Mouse (Mus musculus): Measurements from ENCODE around the gene Gpr135. TPM values are rescaled to one million over a fixed set of nuclear protein-coding genes. Genes with fewer than 3 reads are reported as not detected.

Gpr135 gene
- polyA plus RNA-seq, 1 experiment from 2014 or later, result 0.43 TPM

DNA sequence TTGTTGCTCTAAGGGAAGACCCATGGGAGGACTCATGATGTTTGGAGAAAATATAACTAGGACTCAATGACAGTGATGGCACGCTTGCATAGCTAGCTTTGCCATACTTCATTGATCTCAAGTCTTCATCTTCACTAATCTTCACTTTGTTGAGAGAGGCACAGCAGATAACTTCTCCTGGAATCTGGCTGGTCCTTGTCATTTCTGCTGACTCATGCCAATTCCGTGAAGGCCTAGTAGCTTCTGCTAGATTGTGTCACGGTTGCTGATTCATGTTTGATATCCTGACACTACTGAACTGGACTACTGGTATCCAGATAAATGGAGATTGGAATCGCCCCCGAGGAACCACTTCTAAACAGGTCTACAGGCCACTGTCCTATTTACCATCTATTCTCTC, 47.4 kb downstream of the Gpr135 start:
- Histone ChIP-seq H3K36me3 (no peaks in the 10 kb centered on the region), H3K4me1 (peaks cover 36% of the 10 kb centered on the region), H3K27ac (replicated peaks) (0 out of 2 replicates have a peak overlapping the region, but pooled peaks have one; percentile 32), H3K9me3 (peaks cover 8% of the 10 kb centered on the region), H3K9ac (no peak overlapping the region), H3K4me3 (no peak overlapping the region), H3K4me2 (no peak overlapping the region), H3K27me3 (replicated peaks) (no peaks in the 10 kb centered on the region)
- no peak for ATAC-seq (ENCODE audit: extremely low read depth, insufficient number of reproducible peaks, low FRiP score, low TSS enrichment)
- 93% methylated on average over 5 of the region's 5 CpGs for WGBS

DNA sequence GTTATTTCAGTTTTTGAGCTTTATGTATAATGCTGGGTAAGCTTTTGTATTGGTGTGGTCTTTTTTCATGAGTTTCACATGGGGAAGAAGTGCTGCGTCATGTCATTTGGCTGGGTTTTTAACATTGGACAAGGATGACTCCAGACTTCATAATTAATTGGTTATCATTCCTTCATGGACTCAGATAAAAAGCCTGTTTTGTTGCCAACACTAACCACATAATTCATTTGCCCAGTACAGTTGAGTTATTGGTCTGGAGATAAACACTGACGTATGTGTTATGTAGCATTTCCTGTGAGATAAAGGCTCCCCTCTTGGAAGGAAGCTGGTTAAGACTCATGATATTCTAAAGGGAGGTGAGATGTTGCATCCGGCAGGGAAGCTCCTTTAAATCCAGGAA, 48.1 kb downstream of the Gpr135 start:
- WGBS, result 62% methylated on average over 3 of the region's 3 CpGs
- Histone ChIP-seq H3K4me3 (no peak overlapping the region), H3K9ac (no peak overlapping the region), H3K4me1 (peaks cover 41% of the 10 kb centered on the region), H3K27me3 (replicated peaks) (no peaks in the 10 kb centered on the region), H3K27ac (replicated peaks) (0 out of 2 replicates have a peak overlapping the region, but pooled peaks have one; percentile 32), H3K9me3 (peaks cover 8% of the 10 kb centered on the region), H3K36me3 (no peaks in the 10 kb centered on the region), H3K4me2 (no peak overlapping the region)
- no peak for ATAC-seq (ENCODE audit: extremely low read depth, insufficient number of reproducible peaks, low FRiP score, low TSS enrichment)

DNA sequence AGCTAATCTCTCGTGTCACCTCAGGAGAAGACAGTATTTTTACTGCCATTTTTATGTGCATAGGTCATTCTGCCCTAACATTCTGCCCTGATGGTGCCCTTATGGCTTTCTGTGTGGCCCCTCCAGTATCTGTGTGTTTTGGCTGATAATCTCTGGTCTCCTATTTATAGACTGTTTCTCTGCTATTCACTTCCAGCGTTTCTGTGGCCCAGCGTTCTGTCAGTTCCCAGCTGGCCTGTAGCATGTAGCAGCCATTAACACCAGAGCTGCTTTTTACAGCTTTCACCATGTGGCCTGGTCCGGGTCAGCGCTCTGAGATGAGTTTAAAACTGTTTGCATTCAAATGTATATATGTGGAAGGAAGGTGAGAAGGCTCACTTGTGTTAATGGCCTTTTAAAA, 49.4 kb downstream of the Gpr135 start:
- H3K9ac ChIP-seq, result peak overlapping the region; percentile 3; the same call in 1 of the 2 replicates
- no peaks in the 10 kb centered on the region for H3K36me3 ChIP-seq
- peaks cover 8% of the 10 kb centered on the region for H3K9me3 ChIP-seq
- no peaks in the 10 kb centered on the region for H3K27me3 ChIP-seq (replicated peaks)
- peak overlapping the region; percentile 90 for H3K27ac ChIP-seq (replicated peaks)
- peaks cover 41% of the 10 kb centered on the region for H3K4me1 ChIP-seq
- H3K4me3 ChIP-seq, result no peak overlapping the region
- WGBS, result 15% methylated on average over 5 of the region's 5 CpGs
- no peak; the same call in 1 of the 2 replicates for ATAC-seq (ENCODE audit: extremely low read depth, insufficient number of reproducible peaks, low FRiP score, low TSS enrichment)
- peak overlapping the region; percentile 7; the same call in 1 of the 2 replicates for H3K4me2 ChIP-seq

DNA sequence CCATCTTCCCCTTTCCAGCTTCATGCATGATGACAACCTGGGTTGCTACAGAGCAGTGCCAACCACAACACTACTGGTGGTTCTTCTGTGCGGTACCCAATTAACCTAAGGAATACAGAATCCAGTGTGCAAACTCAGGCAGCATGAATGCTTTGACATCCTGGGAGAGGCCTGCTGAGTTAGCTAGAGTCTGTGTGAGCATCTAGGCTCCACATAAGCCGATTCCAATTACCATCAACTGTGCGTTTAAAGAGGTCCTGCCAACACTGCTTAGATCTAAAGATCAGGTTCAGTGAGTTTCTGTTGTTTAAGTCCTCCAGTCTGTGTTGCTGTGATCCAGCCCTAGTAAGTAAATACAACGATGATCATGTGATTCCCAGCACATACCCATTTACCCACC, 50.6 kb downstream of the Gpr135 start:
- no peak overlapping the region for H3K4me2 ChIP-seq
- H3K27ac ChIP-seq (replicated peaks), result peak overlapping the region; percentile 90
- H3K9me3 ChIP-seq, result peaks cover 8% of the 10 kb centered on the region
- H3K9ac ChIP-seq, result no peak overlapping the region
- no peaks in the 10 kb centered on the region for H3K36me3 ChIP-seq
- H3K4me1 ChIP-seq, result peaks cover 38% of the 10 kb centered on the region
- 86% methylated on average over 4 of the region's 4 CpGs for WGBS
- no peaks in the 10 kb centered on the region for H3K27me3 ChIP-seq (replicated peaks)
- ATAC-seq (ENCODE audit: extremely low read depth, insufficient number of reproducible peaks, low FRiP score, low TSS enrichment), result no peak
- no peak overlapping the region for H3K4me3 ChIP-seq

Other genes starting within 250 kb of the Gpr135 start
- gene Daam1, start 240.0 kb downstream of the Gpr135 start, polyA plus RNA-seq (2015; fragmentation: Nextera tagmentation; extraction: Ambion mirVana), result 18.5 and 18.6 TPM in 2 replicates
- gene L3hypdh, start 14.3 kb upstream of the Gpr135 start, polyA plus RNA-seq (2015; fragmentation: Nextera tagmentation; extraction: Ambion mirVana), result 16.8 and 20.4 TPM in 2 replicates
- gene Jkamp, start 14.5 kb upstream of the Gpr135 start, polyA plus RNA-seq (2015; fragmentation: Nextera tagmentation; extraction: Ambion mirVana), result 72.5 and 82.9 TPM in 2 replicates
- gene Ccdc175, start 113.9 kb upstream of the Gpr135 start, polyA plus RNA-seq (2015; fragmentation: Nextera tagmentation; extraction: Ambion mirVana), result not detected in 2 replicates